Mouse (Mus musculus): Measurements from ENCODE around the gene Phyh.
A peak's percentile ranks its signal among the peaks of the same experiment; 100 is the strongest.

The Phyh gene

GRCm38 (mm10) chr2:4918860-4919739, at the start of gene Phyh:
Gene Phyh (plus strand): TSS chr2:4919019.
- DNase-seq (ENCODE audit: low spot score) = peak; percentile 61

GRCm38 (mm10) chr2:4872740-4873139, 46.1 kb upstream of the Phyh start:
- no peak for DNase-seq (ENCODE audit: low spot score)

GRCm38 (mm10) chr2:4873331-4873730, 45.5 kb upstream of the Phyh start:
- no peak for DNase-seq (ENCODE audit: low spot score)

- peak; percentile 47 for DNase-seq (ENCODE audit: low spot score)
Observed at GRCm38 (mm10) chr2:4875090-4875489, 43.7 kb upstream of the Phyh start.

GRCm38 (mm10) chr2:4876131-4876530, 42.7 kb upstream of the Phyh start:
- peak; percentile 52 for DNase-seq (ENCODE audit: low spot score)

- DNase-seq (ENCODE audit: low spot score) = peak; percentile 28
Observed at GRCm38 (mm10) chr2:4880737-4881349, 38.0 kb upstream of the Phyh start.

- peak; percentile 74 for DNase-seq (ENCODE audit: low spot score)
Observed at GRCm38 (mm10) chr2:4881350-4882248, 37.2 kb upstream of the Phyh start, which contains the start of gene Sephs1. Gene Sephs1 (plus strand): TSS chr2:4881564.

GRCm38 (mm10) chr2:4882249-4882791, 36.5 kb upstream of the Phyh start:
- peak; percentile 32 for DNase-seq (ENCODE audit: low spot score)

GRCm38 (mm10) chr2:4883009-4883704, 35.7 kb upstream of the Phyh start:
- DNase-seq (ENCODE audit: low spot score) = no peak

- no peak for DNase-seq (ENCODE audit: low spot score)
Observed at GRCm38 (mm10) chr2:4886896-4887295, 31.9 kb upstream of the Phyh start.

- DNase-seq (ENCODE audit: low spot score) = no peak
Observed at GRCm38 (mm10) chr2:4895598-4895997, 23.2 kb upstream of the Phyh start.

GRCm38 (mm10) chr2:4896970-4897369, 21.8 kb upstream of the Phyh start:
- DNase-seq (ENCODE audit: low spot score) = no peak

GRCm38 (mm10) chr2:4900624-4901023, 18.2 kb upstream of the Phyh start:
- no peak for DNase-seq (ENCODE audit: low spot score)

GRCm38 (mm10) chr2:4902346-4902745, 16.5 kb upstream of the Phyh start:
- DNase-seq (ENCODE audit: low spot score) = peak; percentile 34

GRCm38 (mm10) chr2:4907120-4907519, 11.7 kb upstream of the Phyh start:
- DNase-seq (ENCODE audit: low spot score) = no peak

- DNase-seq (ENCODE audit: low spot score) = no peak
Observed at GRCm38 (mm10) chr2:4907916-4908315, 10.9 kb upstream of the Phyh start.

- no peak for DNase-seq (ENCODE audit: low spot score)
Observed at GRCm38 (mm10) chr2:4908771-4909315, 10.0 kb upstream of the Phyh start.

- no peak for DNase-seq (ENCODE audit: low spot score)
Observed at GRCm38 (mm10) chr2:4909909-4910308, 8.9 kb upstream of the Phyh start.

GRCm38 (mm10) chr2:4910521-4910920, 8.3 kb upstream of the Phyh start:
- no peak for DNase-seq (ENCODE audit: low spot score)

GRCm38 (mm10) chr2:4913949-4914348, 4.9 kb upstream of the Phyh start:
- no peak for DNase-seq (ENCODE audit: low spot score)

GRCm38 (mm10) chr2:4916037-4916436, 2.8 kb upstream of the Phyh start:
- no peak for DNase-seq (ENCODE audit: low spot score)
